Mouse (Mus musculus) lung, embryonic 14.5 days (tissue): Measurements from ENCODE around the gene Gm43738. TPM values are rescaled to one million over a fixed set of nuclear protein-coding genes. Genes with fewer than 3 reads are reported as not detected.
A peak's percentile ranks its signal among the peaks of the same experiment; 100 is the strongest.

Source experiments
- ATAC-seq: fragments of 200-750 bp; cut with Nextera tagmentation; 2 replicates; pipeline ENCODE4 v1.8.0; 2017; ENCODE audit warnings: mild to moderate bottlenecking, moderate TSS enrichment, moderate library complexity; ENCODE audit not compliant: insufficient read depth
- DNase-seq: peaks from one replicate; pipeline ENCODE4 v3.0.0-alpha.2; 2015
- H3K27ac ChIP-seq: fragments of 300-500 bp; sonication (generic); 2 replicates; pipeline ENCODE4 v1.5.1; 2014; ENCODE audit warnings: low read depth, mild to moderate bottlenecking, moderate library complexity
- H3K27me3 ChIP-seq: fragments of 300-500 bp; sonication (generic); 2 replicates; pipeline ENCODE4 v1.6.1; 2014; ENCODE audit warnings: low read length, control low read depth; ENCODE audit not compliant: insufficient read depth
- H3K36me3 ChIP-seq: fragments of 300-500 bp; sonication (generic); 2 replicates; pipeline ENCODE4 v1.6.1; 2014; ENCODE audit warnings: control low read depth; ENCODE audit not compliant: insufficient read depth
- H3K4me1 ChIP-seq: fragments of 300-500 bp; sonication (generic); 2 replicates; pipeline ENCODE4 v1.6.1; 2014; ENCODE audit warnings: antibody characterized with exemption, control low read depth; ENCODE audit not compliant: insufficient read depth
- H3K4me2 ChIP-seq: fragments of 300-500 bp; sonication (generic); 2 replicates; pipeline ENCODE4 v1.6.1; 2014; ENCODE audit warnings: mild to moderate bottlenecking
- H3K4me3 ChIP-seq: fragments of 300-500 bp; sonication (generic); 2 replicates; pipeline ENCODE4 v1.5.1; 2014; ENCODE audit warnings: low read depth, low read length
- H3K9ac ChIP-seq: fragments of 300-500 bp; sonication (generic); 2 replicates; pipeline ENCODE4 v1.6.1; 2014
- H3K9me3 ChIP-seq: fragments of 300-500 bp; sonication (generic); 2 replicates; pipeline ENCODE4 v1.6.1; 2016; ENCODE audit warnings: low read depth, low read length, control low read depth
- CTCF ChIP-seq: IDR thresholded peaks from 2 replicates; pipeline ENCODE4 v1.5.1; 2016; ENCODE audit warnings: antibody characterized with exemption, low read depth
- WGBS: fragments of 180-500 bp; shearing (Covaris S2); extraction: QIAGEN DNeasy Blood & Tissue Kit; methylation state at CpG from one replicate; pipeline ENCODE4 v1.1.7; 2014; 5-methylcytosine and 5-hydroxymethylcytosine counted together
- polyA plus RNA-seq: library from polyadenylated mRNA; unstranded; fragments of >200 nt; fragmentation: Nextera tagmentation; extraction: Ambion mirVana; gene quantifications from 2 replicates; pipeline ENCODE4 v1.2.1, GENCODE M21; 2014

Gm43738 gene
- polyA plus RNA-seq, 1 experiment from 2014 or later, result not detected

DNA sequence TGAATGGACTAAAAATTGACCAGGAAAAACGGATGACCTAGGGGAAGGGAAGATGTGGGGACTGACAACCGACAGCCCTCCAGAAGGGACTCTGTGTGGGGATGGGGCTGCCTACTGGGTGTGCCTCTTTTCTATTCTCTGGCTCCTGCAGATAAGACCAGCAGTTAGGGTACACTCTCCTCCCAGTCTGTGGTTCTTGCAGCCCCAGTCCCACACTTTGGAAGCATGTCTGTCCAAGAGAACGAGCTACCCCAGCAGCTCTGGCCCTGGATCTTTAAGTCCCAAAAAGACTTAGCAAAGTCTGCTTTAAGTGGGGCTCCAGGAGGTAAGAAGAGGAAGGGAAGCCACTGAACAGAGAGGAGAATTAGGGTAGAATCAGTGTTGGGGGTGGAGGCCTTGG lies 35.1 kb upstream of the Gm43738 start, which contains the start of gene Pklr:
Gene Pklr, plus strand, starts transcription at position 185 of the 400 bp plus-strand sequence.
- H3K27ac ChIP-seq, result no peak within 1 kb of the TSS

DNA sequence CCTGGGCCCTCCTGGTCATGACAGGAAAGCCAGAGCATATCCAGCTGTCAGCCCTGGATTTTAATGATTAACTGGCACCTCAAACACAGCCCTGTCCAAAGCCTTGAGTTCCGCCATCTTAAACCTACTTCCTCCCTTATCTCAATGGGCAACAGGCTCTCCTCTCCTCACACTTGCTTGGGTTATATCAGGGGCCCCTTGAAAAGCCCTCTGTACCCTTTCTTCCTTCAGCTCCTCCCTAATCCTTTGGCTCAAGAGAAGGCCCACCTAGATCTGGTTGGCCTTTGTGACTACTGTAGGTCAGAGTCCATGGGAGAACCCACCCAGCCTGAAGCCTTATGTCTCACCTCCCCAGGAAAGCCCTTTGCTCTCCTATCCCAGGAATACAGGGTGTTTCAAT lies 32.9 kb upstream of the Gm43738 start:
- Histone ChIP-seq H3K27me3 (no peaks in the 10 kb centered on the region), H3K9ac (no peak overlapping the region), H3K4me1 (no peaks in the 10 kb centered on the region; the same call in 1 of the 2 replicates), H3K4me2 (no peak overlapping the region), H3K36me3 (no peaks in the 10 kb centered on the region), H3K4me3 (no peak overlapping the region), H3K27ac (no peak overlapping the region), H3K9me3 (no peaks in the 10 kb centered on the region)
- no peak for TF ChIP-seq CTCF
- DNase-seq (no peak), ATAC-seq (no peak)
- WGBS, result 65% methylated on average over 1 of the region's 1 CpGs

More for the DNA sequence above, 35.1 kb upstream of the Gm43738 start, which contains the start of gene Pklr:
- H3K4me1 ChIP-seq, result no peaks in the 10 kb centered on the region; the same call in 1 of the 2 replicates
- H3K9me3 ChIP-seq, result no peaks in the 10 kb centered on the region
- H3K27me3 ChIP-seq, result no peaks in the 10 kb centered on the region
- H3K4me2 ChIP-seq, result no peak within 1 kb of the TSS
- TF ChIP-seq CTCF, result no peak
- H3K4me3 ChIP-seq, result peak within 1 kb of the TSS; percentile 14; the same call in 1 of the 2 replicates
- no peak within 1 kb of the TSS for H3K9ac ChIP-seq
- WGBS, result 53% methylated on average over 3 of the region's 3 CpGs
- no peaks in the 10 kb centered on the region for H3K36me3 ChIP-seq
- DNase-seq (no peak), ATAC-seq (no peak)

DNA sequence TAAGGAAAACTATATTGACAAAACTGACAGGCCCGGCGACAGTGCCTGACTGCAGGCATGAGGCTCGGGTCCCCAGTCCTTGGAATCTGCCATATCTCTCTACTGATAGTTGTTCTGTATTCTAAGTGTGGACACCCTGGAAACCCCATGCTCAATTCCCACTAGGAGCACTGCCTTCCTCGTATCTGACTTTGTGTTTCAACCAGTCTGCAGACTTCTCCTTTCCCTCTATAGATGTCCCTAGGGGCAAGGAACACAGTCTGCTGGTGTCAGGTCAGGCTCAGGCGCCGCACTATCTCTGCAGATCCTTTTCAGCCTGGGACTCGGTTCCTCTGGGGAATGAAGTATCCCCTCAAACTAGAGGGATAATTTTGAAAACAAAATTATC lies 32.2 kb upstream of the Gm43738 start:
- no peaks in the 10 kb centered on the region; the same call in 1 of the 2 replicates for H3K4me1 ChIP-seq
- H3K9me3 ChIP-seq, result no peaks in the 10 kb centered on the region
- H3K27me3 ChIP-seq, result no peaks in the 10 kb centered on the region
- peak overlapping the region; percentile 66; the same call in 1 of the 2 replicates for H3K4me2 ChIP-seq
- no peak for DNase-seq
- no peak for ATAC-seq
- no peak for TF ChIP-seq CTCF
- no peaks in the 10 kb centered on the region for H3K36me3 ChIP-seq
- H3K27ac ChIP-seq, result no peak overlapping the region
- no peak overlapping the region for H3K4me3 ChIP-seq
- H3K9ac ChIP-seq, result no peak overlapping the region
- WGBS, result 66% methylated on average over 7 of the region's 7 CpGs

- peak; percentile 71; the same call in 1 of the 2 replicates for ATAC-seq
- WGBS, result 13% methylated on average over 30 of the region's 30 CpGs
- peak overlapping the region; percentile 66 for H3K4me2 ChIP-seq
- DNase-seq, result peak; percentile 32
- peak; percentile 53 for TF ChIP-seq CTCF
- no peaks in the 10 kb centered on the region; the same call in 1 of the 2 replicates for H3K4me1 ChIP-seq
- H3K36me3 ChIP-seq, result no peaks in the 10 kb centered on the region
- H3K27ac ChIP-seq, result no peak overlapping the region
- no peaks in the 10 kb centered on the region for H3K27me3 ChIP-seq
- peak overlapping the region; percentile 21 for H3K4me3 ChIP-seq
- peak overlapping the region; percentile 36; the same call in 1 of the 2 replicates for H3K9ac ChIP-seq
- H3K9me3 ChIP-seq, result no peaks in the 10 kb centered on the region
Measured at GRCm38 (mm10) chr3:89132285-89133062, 31.6 kb upstream of the Gm43738 start.

- Histone ChIP-seq H3K9me3 (no peaks in the 10 kb centered on the region), H3K9ac (no peak overlapping the region), H3K4me2 (peak overlapping the region; percentile 66), H3K27me3 (no peaks in the 10 kb centered on the region), H3K36me3 (no peaks in the 10 kb centered on the region), H3K4me3 (peak overlapping the region; percentile 21), H3K27ac (no peak overlapping the region), H3K4me1 (no peaks in the 10 kb centered on the region; the same call in 1 of the 2 replicates)
- DNase-seq, result no peak
- TF ChIP-seq CTCF, result no peak
- WGBS, result 37% methylated on average over 4 of the region's 4 CpGs
- no peak for ATAC-seq
Measured at GRCm38 (mm10) chr3:89131816-89132215, 30.9 kb upstream of the Gm43738 start.

DNA sequence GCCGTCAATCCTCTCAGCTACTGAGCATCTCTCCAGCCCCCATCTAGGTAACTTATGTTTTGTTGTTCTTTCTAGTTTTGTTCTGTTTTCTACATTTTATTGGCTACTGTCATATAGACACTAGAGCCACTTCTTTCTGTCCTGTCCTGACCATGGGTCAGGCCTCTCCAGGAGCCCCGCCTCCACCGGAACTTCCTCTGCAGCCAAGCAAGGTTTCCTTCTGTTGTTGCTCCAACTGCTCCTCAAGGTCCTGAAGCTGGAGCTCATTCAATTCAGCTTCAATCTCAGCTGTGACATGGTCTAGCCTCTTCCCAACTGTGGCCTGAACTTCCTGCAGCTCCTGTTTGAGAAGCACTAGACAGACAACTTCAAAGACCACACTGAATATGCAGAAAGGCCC lies 29.0 kb upstream of the Gm43738 start:
- no peak for DNase-seq
- WGBS, result 74% methylated on average over 3 of the region's 3 CpGs
- Histone ChIP-seq H3K4me2 (no peak overlapping the region), H3K4me3 (no peak overlapping the region), H3K27me3 (no peaks in the 10 kb centered on the region), H3K4me1 (no peaks in the 10 kb centered on the region; the same call in 1 of the 2 replicates), H3K9me3 (no peaks in the 10 kb centered on the region), H3K9ac (no peak overlapping the region), H3K36me3 (no peaks in the 10 kb centered on the region), H3K27ac (no peak overlapping the region)
- TF ChIP-seq CTCF, result no peak
- ATAC-seq, result no peak

- Histone ChIP-seq H3K9me3 (no peaks in the 10 kb centered on the region), H3K27me3 (no peaks in the 10 kb centered on the region), H3K27ac (no peak overlapping the region), H3K4me2 (no peak overlapping the region), H3K36me3 (no peaks in the 10 kb centered on the region), H3K4me1 (no peaks in the 10 kb centered on the region), H3K4me3 (no peak overlapping the region), H3K9ac (no peak overlapping the region)
- DNase-seq, result no peak
- ATAC-seq, result no peak
- WGBS, result 93% methylated on average over 3 of the region's 3 CpGs
- no peak for TF ChIP-seq CTCF
Measured at GRCm38 (mm10) chr3:89125981-89126380, 25.1 kb upstream of the Gm43738 start.
